Mouse (Mus musculus): ENCODE results near the gene Spred1.
"Not testable (repeated sequence)": the region's sequence is repeated elsewhere in the genome, so short reads cannot be mapped to it uniquely, and the experiment has no call there.

Gene Spred1

DNA sequence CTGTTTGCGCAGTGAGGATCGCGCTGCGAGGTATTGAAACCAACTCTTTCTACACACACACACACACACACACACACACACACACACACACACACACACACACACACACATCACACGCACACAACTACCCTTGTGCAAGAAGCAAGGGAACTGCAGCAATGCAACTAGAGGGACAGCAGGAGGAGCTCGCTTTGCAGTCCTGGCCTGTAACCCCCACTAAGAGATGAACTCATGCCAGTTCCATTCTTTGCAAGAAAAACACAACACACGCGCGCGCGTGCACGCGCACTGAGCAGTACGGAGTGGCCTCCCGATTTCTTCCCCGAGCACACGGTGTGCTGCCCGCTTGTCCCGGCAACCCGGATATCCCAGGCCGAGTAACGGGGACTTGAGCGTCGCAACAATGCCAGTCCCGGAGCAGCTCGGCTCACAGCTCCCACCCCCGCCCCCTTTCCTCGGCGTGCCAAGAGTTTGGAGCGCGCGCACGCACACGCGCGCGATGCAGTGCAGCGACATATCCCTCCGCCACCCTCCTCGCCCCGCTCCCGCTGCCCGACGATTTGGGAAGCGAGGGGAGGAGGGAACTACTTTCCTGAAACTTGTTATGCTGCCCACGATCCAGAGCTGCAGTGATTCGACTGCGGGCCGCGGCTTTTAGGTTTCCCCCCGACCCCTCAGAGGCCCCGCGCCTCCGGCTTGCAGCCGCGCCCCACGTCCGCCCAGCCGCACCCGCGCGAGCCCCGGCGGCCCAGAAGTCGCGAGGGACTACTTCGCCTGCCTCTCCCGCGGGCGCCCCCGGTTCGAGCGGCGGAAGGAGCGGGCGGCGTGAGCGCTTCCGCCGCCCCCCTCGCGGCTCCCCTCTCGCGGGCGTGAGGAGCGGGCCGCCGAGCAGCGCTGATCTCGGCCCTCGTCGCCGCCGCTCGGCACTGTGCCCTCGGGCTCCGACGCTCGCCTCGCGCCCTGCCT is 645 bp upstream of the Spred1 start:
- peak; percentile 99 for DNase-seq

DNA sequence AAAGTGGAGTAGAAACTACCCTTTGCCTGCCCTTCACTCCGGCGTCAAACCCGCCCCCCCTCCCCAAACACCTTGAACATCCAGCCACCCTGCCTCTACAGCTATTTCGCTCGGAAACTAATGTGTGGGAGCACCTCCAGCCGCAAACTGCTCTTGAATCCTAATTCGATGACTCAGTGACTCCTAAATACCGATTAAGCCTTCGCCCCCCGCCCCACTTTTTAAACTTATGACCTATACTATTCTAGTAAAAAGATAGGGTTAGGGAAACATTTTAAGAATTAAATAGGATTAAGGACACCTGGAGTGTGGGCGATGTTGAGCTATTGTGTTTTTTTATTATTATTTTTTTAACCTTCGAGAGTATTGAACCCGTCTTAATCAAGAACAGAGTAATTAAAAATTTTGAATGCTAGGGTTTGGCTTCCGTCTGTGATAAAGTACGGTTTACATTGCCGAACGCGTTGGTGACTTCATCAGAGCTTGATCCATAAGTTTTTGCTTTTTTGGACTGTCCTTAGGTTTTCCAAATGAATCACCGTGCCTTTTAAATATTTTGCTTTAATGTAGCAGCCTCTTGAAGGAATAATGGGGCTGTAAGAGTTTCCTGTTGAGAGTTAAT is 921 bp downstream of the Spred1 start:
- DNase-seq: no peak

DNA sequence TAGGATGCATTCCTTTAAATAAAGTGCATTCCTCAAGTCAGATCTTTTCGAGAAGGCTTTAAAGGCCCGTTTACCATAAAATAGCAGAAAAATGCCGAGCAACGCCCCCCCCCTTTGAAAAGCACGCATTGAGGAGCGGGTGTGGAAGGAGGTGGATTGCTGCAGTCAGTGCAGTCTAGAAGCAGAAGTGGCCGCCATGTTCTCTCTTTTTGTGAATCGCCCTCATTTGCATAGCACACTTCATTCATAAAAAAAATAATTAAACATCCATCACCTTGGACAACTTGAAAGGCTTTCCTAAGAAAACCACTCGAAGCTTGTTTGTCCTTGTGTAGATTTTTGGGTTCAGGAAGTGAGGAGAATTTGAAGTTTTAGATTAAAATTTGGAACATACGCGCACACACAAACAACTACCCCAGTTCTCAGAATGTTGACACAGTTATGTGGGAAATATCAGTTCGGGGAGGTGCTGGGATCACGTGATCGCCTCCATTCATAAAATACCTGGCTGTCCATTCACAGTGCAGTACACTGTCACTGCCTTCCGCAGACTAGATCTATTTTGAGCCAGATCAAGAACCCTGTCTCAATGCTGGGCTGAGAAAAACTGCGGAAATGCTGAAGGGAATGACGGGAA is 1.6 kb downstream of the Spred1 start:
- DNase-seq: peak; percentile 74

DNA sequence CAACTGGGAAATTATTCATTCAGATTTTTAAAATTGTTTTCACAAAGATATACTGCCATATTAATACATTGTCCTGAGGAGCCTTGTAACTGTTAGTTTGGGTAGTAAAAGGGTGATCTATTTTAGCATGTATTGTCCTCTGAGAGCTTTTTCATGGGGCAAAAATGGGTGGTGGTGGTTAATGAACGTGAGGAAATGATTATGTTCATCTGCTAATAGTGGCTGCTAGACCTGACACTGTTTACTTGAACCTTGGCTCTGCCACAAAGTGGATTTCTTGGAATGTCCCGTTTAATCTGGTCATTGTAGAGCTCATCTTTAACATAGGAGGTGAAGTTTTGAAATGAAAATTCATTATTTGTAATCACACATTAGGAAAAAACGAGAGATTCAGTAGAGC is 2.5 kb downstream of the Spred1 start:
- DNase-seq: no peak

DNA sequence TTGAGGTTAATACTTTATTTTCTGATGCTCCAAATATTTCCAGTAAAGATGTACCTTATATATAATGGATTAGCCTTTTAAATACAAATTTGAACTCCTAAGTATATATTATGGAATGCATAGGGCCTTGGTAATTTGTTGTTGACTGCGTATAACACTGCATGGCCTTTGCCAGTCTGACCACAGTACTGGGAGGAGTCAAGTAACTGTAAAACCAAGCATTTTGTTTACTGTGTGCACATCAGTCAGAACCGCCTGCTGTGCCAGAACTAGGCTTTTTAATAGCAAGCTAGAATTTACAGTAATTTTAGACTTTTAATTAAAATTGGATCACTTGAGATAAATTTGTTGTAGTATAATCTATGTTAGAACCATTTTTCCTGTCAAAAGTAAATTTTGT is 3.7 kb downstream of the Spred1 start:
- DNase-seq: no peak

DNA sequence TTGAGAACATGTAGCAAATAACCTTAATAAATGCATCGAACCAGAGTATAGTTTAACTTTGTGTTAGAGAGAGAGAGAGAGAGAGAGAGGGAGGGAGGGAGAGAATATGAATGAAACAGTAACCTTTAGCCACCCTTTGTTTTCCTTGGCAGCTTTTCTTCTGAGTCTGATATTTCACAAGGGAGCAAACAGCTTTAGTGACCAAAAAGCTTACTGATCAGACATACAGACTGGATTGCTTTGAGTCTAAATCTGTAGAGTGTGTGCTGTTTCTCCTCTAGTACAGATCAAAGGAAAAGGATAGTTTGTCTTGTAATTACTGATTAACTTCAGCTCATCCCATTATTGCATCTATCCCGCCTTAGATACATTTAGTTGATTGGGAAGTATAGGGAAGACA is 8.0 kb downstream of the Spred1 start:
- DNase-seq: no peak

DNA sequence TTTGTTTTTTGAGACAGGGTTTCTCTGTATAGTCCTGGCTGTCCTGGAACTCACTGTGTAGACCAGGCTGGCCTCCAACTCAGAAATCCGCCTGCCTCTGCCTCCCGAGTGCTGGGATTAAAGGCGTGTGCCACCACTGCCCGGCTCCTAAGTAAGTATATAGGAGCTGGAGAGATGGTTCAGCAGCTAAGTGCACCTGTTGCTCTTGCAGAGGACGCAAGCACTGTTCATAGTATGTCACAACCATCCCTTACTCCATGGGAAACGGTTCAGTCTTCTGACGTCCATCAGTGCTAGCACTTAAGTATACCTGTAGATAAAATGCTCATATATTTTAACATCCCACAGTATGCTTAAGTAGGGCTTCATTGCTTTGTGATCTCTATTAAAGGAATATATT is 9.9 kb downstream of the Spred1 start:
- DNase-seq: not testable (repeated sequence)

DNA sequence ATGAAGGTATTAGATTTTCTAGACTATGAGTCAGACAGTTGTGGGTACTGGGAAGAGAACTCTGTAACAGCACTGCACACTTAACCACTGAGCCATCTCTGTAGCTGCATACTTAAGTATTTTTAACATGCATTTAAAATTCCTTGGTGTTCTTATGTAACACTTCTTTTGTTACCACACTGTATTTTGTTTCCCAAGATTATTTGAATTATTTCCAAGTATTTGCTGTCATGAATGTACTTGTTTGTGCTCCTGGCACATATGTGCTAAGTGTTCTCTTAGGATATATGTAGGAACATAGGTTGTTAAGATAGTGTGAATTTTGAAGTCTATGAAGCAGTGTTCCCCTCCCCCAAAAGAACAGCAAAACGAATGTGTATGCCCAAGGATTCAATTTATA is 10.7 kb downstream of the Spred1 start:
- DNase-seq: no peak

DNA sequence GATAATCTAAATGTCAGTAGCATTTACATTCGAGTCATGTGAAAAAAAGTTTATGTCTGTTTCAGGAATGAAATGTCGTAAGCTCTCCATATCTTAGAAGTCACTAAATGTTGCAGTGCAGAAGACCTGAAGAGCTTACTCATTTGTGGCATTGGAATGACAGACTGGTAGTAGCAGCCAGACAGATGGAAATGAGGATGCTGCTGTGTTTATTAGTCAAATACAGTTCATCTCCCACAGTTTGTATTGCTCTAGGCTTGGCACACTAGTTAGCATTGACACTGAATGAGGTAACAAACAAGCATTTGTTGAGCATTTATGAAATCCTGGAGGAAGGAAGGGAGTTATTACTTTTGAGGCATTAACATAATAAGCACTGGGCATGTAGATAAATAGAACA is 12.4 kb downstream of the Spred1 start:
- DNase-seq: no peak

DNA sequence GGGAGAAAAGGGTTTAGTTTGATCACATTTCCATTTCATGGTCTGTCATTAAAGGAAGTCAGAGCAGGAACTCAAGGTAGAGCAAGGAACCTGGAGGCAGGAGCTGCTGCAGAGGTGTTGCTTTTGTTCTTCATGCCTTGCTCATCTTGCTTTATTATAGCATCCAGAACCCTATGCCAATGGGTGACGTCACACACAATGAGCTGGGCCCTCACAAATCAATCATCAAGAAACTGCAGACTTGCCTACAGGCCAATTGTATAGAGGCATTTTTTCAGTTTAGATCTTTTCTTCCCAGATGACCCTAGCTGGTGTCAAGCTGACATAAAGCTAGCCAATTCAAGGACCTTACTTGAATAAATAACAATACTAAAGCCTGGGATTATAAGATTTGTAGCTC is 16.6 kb downstream of the Spred1 start:
- DNase-seq: no peak

DNA sequence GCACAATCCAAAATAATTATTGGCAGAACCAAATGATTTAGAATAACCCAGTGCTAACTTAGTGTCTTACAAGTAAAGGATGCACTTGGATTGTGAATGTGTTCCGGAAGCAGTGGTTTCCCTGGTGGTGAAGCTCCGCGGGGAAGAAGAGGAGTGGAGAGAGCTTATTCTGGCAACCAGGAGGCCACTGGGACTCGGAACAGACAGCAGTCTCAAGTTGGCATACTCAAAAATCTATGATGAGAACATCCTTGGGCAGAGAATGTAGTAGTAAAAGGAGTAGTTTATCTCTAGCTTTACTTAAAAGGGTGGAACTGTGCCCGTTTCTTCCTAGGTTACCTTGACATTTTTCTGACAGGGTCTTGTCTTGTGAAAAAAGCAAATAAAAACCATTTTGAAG is 17.8 kb downstream of the Spred1 start:
- no peak for DNase-seq

DNA sequence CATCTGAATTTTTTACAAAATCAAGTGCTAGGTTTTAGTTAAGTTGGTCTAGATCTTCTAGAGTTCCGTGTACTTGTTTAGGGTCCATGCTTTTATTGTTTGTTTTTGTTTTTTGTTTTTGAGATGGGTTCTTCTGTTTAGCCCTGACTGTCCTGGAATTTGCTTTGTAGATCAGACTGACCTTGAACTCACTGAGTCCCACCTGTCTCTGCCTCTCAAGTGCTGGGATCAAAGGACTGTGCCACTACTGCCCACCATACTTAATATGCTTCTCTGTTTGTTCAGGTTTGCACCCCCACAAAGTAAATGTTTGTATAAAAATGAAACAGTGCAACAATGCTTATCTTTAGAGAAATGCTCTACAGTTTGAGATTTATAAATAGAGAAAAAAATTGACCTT is 18.8 kb downstream of the Spred1 start:
- DNase-seq: no peak

DNA sequence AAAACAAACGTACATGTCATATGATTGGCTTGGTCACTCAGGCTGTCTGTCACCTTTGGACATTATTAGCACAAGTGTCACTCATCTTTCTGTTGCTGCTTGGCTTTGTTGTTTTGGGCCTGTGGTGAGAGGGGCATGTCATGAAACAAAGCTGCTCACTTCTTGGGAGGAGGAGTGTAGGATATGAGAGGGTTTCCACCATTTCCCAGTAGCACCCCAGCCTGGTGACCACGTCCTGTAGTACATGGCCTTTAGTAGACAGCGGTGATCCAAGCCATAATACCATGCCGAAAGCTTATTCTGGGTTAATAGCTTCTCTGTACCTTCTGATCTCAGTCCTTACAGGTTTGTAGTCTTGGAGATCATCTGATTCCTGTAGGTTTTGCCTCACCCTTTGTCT is 21.9 kb downstream of the Spred1 start:
- no peak for DNase-seq

DNA sequence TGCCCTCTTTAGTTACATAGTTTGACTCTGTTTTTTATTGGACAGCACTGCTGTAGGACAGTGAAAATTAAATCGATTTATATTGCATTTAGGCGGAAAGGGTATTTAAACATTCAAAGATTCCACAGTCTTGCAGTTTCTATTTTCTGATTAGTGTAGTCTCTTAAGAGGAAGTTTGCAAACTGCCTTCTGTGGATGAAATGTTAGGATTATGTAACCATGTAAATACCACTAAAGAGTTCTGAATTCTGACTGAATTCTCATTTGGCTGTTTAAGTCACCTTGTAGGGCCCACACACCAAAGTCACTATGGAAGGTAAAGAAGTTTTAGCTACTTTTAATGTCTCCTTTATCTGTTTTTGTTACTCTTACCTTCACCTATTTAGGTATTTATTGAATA is 24.9 kb downstream of the Spred1 start:
- DNase-seq: no peak

DNA sequence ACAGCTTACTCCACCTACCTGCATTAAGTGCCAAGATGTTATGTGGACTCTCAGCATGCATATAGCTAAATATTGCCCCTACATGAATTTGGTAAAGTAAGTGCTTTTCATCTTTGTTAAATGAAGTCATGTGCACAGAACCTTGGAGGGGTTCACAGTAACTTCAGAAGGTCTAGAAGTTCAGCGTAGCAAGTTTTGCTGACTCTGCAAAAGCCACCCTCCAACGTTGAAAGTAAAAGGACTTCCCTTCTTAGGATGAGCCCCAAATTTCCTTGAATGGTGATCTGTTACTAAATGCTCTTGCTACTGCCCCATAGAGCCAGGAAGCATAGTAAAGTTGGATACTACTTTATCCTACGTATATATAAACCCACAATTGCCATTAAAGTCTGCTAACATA is 25.4 kb downstream of the Spred1 start:
- DNase-seq: no peak

DNA sequence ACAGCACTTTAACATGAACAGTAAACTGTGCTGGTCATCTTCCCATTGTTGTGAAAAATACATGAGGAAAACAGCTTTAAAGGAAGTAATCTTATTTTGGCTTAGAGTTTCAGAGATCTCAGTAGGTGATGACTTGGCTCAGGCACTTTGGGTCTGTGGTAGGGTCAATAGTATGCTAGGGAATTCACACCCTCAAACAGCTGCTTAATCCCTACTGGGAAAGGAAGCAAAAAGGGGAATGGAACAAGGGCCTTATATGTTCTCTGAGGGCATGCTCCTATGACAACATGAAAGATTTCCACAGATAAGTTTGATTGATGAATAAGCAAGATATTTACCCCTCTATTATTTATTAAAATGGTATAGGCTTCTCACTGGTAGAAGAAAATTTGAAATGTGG is 31.0 kb downstream of the Spred1 start:
- no peak for DNase-seq

DNA sequence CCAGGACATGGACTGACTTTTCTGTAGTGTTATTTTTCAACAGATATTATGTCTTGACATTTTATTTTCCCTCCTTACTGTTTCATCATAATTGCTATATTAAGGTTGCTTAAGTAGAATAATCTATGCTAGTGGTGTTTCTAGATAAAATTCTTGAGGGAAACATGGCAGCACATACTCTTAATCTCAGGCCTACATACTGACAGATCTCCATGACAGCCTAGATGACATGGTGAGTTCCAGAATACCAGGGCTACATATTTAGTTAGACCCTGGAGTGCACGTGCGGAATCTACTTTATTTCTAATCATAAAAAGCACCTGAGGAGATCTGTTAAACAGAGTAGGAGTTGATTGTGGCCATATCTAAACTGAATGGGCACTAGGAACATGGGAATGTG is 47.2 kb downstream of the Spred1 start:
- no peak for DNase-seq

DNA sequence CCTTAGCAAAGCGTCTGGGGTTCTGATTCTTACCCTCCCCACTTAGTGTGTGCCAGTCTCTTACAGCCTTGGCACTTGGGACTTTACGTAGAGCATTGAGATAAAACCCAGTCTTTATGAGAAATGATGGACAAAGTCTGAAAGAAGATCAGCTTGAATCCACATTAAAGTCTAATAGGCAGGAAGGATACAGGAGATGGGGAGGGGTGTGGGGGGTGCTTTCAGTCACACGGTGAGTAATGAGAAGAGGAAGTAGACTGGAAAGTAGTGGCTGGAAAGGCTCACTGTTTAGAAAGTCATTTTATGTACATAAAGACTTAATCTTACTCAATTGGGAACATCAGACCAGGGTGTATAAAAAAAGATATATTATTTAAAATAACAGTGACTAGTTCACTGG is 47.9 kb downstream of the Spred1 start:
- no peak for DNase-seq

DNA sequence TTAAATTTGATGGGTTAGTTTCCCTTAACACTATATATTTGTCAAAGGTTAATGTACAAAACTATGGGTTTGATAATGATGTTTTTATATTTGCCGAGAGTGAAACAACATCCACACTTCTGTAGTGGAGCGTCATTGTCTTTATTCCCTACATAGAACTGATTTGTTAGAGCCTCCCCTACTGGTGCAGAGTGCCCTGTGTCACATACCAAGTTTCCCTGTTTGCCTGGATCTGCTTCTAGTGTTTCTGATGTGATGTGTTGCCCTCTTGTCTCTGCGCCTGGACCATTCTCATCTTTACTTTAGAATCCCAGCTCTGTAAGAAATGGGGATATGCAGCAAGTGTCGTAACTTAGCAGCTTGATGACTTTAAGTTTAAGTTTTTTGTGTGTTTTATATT is 51.8 kb downstream of the Spred1 start:
- DNase-seq: no peak

DNA sequence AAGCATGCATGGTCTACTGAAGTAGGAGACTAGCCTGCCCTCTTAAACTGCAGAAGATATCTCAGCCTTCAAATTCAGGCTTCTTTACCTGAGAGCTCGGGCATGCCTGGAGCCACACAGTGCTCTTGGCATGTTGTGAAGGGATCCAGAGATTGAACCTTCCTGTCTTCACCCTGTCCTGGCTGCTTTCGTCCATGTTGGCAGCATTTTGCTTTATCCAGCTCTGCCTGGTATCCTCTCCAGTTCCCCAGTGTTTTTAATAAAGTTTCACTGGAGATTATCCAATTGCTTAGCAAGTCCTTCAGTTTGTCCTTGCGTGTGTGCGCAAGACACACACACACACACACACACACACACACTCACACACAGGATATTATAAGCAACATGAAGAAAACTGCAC is 54.9 kb downstream of the Spred1 start:
- no peak for DNase-seq

DNA sequence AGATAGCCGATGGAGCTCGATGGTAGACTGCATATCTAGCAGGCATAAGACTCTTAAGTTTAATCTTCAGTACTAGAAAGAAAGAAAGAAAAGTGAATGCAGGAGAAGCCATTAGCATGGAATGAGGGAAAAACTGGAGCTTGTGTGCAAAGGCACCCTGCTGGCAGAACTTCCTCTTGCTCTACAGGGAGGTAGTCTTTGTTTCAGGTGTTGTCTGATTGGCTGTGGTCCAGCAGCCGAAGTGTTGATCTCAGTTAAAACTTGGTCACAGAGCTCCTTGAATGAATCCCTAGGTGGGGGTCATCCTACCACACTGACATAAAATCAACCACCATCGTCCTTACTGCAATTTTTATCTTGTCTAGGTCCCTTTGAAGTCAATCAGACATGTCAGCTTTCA is 55.8 kb downstream of the Spred1 start:
- no peak for DNase-seq

DNA sequence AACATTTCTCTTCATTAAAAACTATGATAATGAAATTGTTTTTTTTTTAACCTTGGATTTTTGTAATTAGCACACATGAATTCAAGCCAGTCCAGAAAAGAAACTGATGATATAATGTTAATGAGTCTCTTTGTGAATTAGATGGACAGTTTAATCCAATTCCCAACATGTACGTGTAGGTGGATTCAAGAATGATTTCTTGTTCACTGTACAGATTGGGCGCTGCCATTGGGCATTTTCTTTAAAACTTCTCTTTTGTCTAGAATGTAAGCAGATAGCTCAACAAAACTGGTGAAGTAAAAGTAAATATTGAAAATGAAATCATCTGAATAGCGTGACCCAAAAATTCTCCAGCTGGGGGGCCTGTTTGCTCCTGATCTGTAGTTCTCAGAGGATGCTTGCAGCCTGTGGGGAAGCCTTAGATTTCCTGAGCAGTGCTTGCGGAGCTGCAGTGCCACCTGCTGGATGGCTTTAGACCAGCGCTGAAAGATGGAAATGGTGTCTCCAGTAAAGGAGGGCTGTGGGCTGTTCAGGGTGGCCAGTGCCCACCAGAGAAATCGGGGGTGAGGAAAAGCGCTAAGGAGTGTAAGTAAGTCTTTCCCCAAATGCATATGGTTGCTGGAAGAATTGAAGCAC is 59.2 kb downstream of the Spred1 start:
- peak; percentile 87 for DNase-seq

DNA sequence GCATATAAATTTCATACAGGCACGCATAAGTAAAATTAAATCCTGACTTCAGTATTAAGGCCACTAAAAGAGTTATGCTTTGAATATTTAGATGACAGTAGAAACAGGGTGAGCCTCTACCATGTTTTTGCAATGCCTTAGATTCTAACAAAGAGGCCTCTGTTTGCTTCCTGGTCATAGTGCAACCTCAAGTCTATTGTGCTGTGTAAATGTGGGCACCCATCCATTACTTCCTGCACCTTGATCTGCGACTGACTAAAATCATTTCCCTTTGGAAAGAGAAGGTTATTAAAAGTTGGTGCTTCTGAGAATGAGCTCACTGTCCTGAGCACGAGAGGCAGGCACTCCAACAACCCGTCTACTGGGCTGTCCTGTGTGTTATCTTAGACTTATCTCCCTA is 64.4 kb downstream of the Spred1 start:
- DNase-seq: no peak

DNA sequence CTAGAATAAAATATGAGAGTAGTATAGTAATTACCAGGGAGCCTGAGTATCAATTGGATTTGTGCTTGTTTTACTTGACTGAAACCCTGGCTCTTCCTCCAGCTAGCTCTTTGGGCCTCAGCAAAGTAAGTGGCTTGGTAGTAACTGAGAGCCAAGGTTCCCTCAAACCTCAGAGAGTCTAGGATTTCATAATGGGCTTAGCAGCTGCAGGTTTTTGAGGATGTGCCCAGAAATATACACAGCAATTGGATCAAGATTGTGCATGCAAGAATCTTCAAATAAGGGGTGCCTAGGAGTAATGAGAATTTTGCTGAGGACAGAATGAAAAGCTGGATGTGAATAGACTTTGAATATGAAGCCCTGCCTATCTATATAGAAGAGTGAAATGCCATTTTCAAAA is 69.7 kb downstream of the Spred1 start:
- DNase-seq: no peak
